Mouse (Mus musculus) urinary bladder, postnatal 10 days (tissue): ENCODE data around the gene Mms22l.
A peak's percentile ranks its signal among the peaks of the same experiment; 100 is the strongest.
"Not testable (repeated sequence)": the region's sequence is repeated elsewhere in the genome, so short reads cannot be mapped to it uniquely, and the experiment has no call there.

Experiments used
- DNase-seq: peaks from one replicate; pipeline ENCODE4 v3.0.0; 2022; ENCODE audit warnings: low spot score

The Mms22l gene

GRCm38 (mm10) chr4:24496116-24496952 is at the start of gene Mms22l:
Mms22l (plus strand) TSS chr4:24496451.
- DNase-seq = peak; percentile 76

- not testable (repeated sequence) for DNase-seq
Measured at GRCm38 (mm10) chr4:24484046-24484445, 12.2 kb upstream of the Mms22l start.

GRCm38 (mm10) chr4:24496953-24497319 is 685 bp downstream of the Mms22l start:
- no peak for DNase-seq

- DNase-seq = no peak
Measured at GRCm38 (mm10) chr4:24509195-24509594, 12.9 kb downstream of the Mms22l start.

GRCm38 (mm10) chr4:24536989-24537388 is 40.7 kb downstream of the Mms22l start:
- DNase-seq = no peak

- no peak for DNase-seq
Measured at GRCm38 (mm10) chr4:24543421-24543820, 47.2 kb downstream of the Mms22l start.

- DNase-seq = no peak
Measured at GRCm38 (mm10) chr4:24544677-24545151, 48.5 kb downstream of the Mms22l start.

- DNase-seq = no peak
Measured at GRCm38 (mm10) chr4:24556116-24556820, 60.0 kb downstream of the Mms22l start.

GRCm38 (mm10) chr4:24557149-24557548 is 60.9 kb downstream of the Mms22l start:
- no peak for DNase-seq

- no peak for DNase-seq
Measured at GRCm38 (mm10) chr4:24568026-24568425, 71.8 kb downstream of the Mms22l start.

- DNase-seq = no peak
Measured at GRCm38 (mm10) chr4:24568989-24569556, 72.8 kb downstream of the Mms22l start.

- DNase-seq = peak; percentile 49
Measured at GRCm38 (mm10) chr4:24574276-24574675, 78.0 kb downstream of the Mms22l start.

GRCm38 (mm10) chr4:24577594-24577993 is 81.3 kb downstream of the Mms22l start:
- DNase-seq = no peak

GRCm38 (mm10) chr4:24582295-24582694 is 86.0 kb downstream of the Mms22l start:
- DNase-seq = no peak

- DNase-seq = no peak
Measured at GRCm38 (mm10) chr4:24583997-24584396, 87.7 kb downstream of the Mms22l start.

GRCm38 (mm10) chr4:24594824-24595223 is 98.6 kb downstream of the Mms22l start:
- no peak for DNase-seq

- no peak for DNase-seq
Measured at GRCm38 (mm10) chr4:24596942-24597611, 100.8 kb downstream of the Mms22l start.

- no peak for DNase-seq
Measured at GRCm38 (mm10) chr4:24598637-24599036, 102.4 kb downstream of the Mms22l start.

- no peak for DNase-seq
Measured at GRCm38 (mm10) chr4:24601711-24602110, 105.5 kb downstream of the Mms22l start.

- DNase-seq = no peak
Measured at GRCm38 (mm10) chr4:24609085-24609484, 112.8 kb downstream of the Mms22l start.

GRCm38 (mm10) chr4:24609564-24609963 is 113.3 kb downstream of the Mms22l start:
- no peak for DNase-seq

- DNase-seq = no peak
Measured at GRCm38 (mm10) chr4:24620005-24620404, 123.8 kb downstream of the Mms22l start.
